Mouse (Mus musculus) intestine, embryonic 16.5 days (tissue): Measurements from ENCODE around the gene Gm4792. TPM values are rescaled to one million over a fixed set of nuclear protein-coding genes. Genes with fewer than 3 reads are reported as not detected.

Experiments used
- ATAC-seq: fragments of 200-750 bp; cut with Nextera tagmentation; 2 replicates; pipeline ENCODE4 v1.8.0; 2017; ENCODE audit warnings: moderate TSS enrichment, moderate library complexity
- H3K27ac ChIP-seq: fragments of 300-500 bp; sonication (generic); 2 replicates; pipeline ENCODE4 v1.5.1; 2014; ENCODE audit warnings: mild to moderate bottlenecking, low read length
- H3K27me3 ChIP-seq: fragments of 300-500 bp; sonication (generic); replicated peaks from 2 replicates; pipeline ENCODE4 v1.6.1; 2014; ENCODE audit warnings: low read length, control low read depth, mixed read lengths; ENCODE audit not compliant: control insufficient read depth, insufficient read depth
- H3K36me3 ChIP-seq: fragments of 300-500 bp; sonication (generic); 2 replicates; pipeline ENCODE4 v1.6.1; 2014; ENCODE audit warnings: low read length, control low read depth; ENCODE audit not compliant: control insufficient read depth, insufficient read depth
- H3K4me1 ChIP-seq: fragments of 300-500 bp; sonication (generic); 2 replicates; pipeline ENCODE4 v1.6.1; 2014; ENCODE audit warnings: low read length, control low read depth, mixed read lengths; ENCODE audit not compliant: control insufficient read depth, insufficient read depth
- H3K4me2 ChIP-seq: fragments of 300-500 bp; sonication (generic); 2 replicates; pipeline ENCODE4 v1.6.1; 2014; ENCODE audit warnings: low read depth, low read length, control low read depth
- H3K4me3 ChIP-seq: fragments of 300-500 bp; sonication (generic); 2 replicates; pipeline ENCODE4 v1.5.1; 2014; ENCODE audit warnings: mild to moderate bottlenecking, low read length
- H3K9ac ChIP-seq: fragments of 300-500 bp; sonication (generic); 2 replicates; pipeline ENCODE4 v1.6.1; 2014; ENCODE audit warnings: low read depth, low read length
- H3K9me3 ChIP-seq: fragments of 300-500 bp; sonication (generic); 2 replicates; pipeline ENCODE4 v1.6.1; 2016; ENCODE audit warnings: low read length, control low read depth; ENCODE audit not compliant: control insufficient read depth
- WGBS: fragments of 180-500 bp; shearing (Covaris S2); extraction: QIAGEN DNeasy Blood & Tissue Kit; methylation state at CpG from one replicate; pipeline ENCODE4 v1.1.7; 2014; 5-methylcytosine and 5-hydroxymethylcytosine counted together
- polyA plus RNA-seq: library from polyadenylated mRNA; unstranded; fragments of >200 nt; fragmentation: Nextera tagmentation; extraction: Ambion mirVana; gene quantifications from 2 replicates; pipeline ENCODE4 v1.2.1, GENCODE M21; 2015

Gm4792 gene
- polyA plus RNA-seq, 1 experiment from 2014 or later = not detected

DNA sequence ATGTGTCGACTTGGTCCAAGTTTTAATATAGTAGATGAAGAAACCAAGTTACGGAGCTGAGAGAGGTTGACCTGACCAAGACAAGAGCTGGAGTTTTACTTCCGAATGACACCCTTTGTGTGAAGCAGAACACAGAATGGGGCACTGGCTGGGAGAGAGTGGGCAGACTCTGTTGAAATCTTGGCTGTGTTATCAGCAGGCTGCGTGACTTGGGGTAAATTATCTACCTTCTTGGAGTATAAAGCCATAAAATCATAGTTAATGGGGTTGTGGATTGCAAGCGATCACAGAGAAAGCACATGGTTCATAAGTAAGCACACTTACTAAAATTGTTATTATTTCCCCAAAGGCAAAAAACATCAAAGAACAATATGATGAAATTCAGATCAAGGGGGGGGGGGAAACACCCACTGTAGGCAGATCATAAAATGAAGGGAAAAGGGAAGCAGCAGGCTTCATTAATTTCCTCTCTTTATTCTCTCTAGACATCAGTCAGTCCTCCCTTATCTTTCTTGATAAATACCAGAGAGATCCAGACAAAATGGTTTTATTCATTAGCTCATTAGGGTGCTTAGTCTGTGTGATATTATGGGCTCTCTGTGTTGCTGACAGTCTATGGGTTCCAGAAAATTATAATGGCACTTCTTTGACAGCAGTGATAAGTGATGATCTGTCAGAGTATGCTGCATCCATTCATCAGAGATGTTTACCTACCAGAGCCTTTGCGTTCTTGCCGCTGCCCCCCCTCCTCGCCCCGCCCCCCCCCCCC, 12.2 kb upstream of the Gm4792 start:
- Histone ChIP-seq H3K9me3 (no peaks in the 10 kb centered on the region), H3K27ac (no peak overlapping the region), H3K9ac (no peak overlapping the region), H3K36me3 (no peaks in the 10 kb centered on the region), H3K4me2 (0 out of 2 replicates have a peak overlapping the region, but pooled peaks have one; percentile 25), H3K27me3 (peaks cover 22% of the 10 kb centered on the region), H3K4me3 (no peak overlapping the region), H3K4me1 (peaks cover 8% of the 10 kb centered on the region)
- peak; percentile 87 for ATAC-seq
- WGBS = 42% methylated on average over 8 of the region's 9 CpGs

DNA sequence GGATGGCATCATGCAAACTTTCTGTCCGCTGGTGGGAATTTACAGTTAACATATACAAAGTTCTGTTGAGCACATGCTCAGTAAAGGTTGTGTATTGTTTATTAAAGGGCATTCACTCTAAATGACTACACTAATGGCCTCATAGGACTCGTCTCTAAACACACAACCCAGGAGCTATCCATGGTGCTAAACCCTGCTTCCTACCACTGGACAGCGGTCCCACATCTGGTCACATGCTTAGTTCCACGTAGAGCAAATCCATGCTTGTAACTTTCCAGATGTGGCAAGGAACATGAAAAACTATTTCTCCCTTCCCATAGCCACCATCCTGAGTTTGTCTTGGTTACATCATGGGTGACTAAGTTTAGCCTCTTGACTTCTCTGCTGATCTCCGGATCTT, 7.0 kb upstream of the Gm4792 start:
- no peaks in the 10 kb centered on the region for H3K9me3 ChIP-seq
- no peak for ATAC-seq
- H3K27me3 ChIP-seq = peaks cover 9% of the 10 kb centered on the region
- no peaks in the 10 kb centered on the region for H3K4me1 ChIP-seq
- WGBS = 53% methylated on average over 5 of the region's 5 CpGs
- H3K27ac ChIP-seq = no peak overlapping the region
- H3K36me3 ChIP-seq = no peaks in the 10 kb centered on the region
- no peak overlapping the region for H3K9ac ChIP-seq
- no peak overlapping the region for H3K4me3 ChIP-seq
- H3K4me2 ChIP-seq = no peak overlapping the region

DNA sequence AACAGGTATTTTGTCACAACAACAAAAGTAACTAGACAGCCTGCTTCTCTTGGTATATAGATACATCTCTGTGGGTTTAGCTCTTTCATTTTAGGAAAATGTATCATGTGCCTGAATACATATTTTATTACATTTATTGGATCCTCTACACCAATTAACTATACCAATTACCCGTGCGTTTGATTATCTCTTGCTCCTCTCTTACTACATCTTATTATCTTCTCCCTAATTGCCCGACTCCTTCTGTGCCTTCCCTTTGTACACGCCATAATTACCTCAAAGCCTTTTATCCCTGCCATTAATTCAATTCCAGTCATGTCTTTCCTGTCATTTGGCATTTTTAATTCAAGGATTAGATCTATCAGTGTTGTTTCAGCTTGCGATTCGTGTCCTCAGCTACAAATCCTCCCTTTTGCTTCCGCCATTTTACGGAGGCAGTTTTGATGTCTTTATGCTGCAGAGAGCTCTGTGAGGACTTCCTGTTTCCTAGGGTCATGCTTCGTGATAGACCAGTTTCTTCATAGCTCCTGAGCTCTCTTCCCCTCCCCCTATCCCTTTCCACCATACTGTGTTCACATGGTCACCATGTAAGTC, 5.7 kb upstream of the Gm4792 start:
- 85% methylated on average over 9 of the region's 9 CpGs for WGBS
- Histone ChIP-seq H3K9me3 (no peaks in the 10 kb centered on the region), H3K4me3 (no peak overlapping the region), H3K4me1 (no peaks in the 10 kb centered on the region), H3K27me3 (peaks cover 5% of the 10 kb centered on the region), H3K36me3 (no peaks in the 10 kb centered on the region), H3K4me2 (no peak overlapping the region), H3K9ac (no peak overlapping the region), H3K27ac (no peak overlapping the region)
- ATAC-seq = no peak

DNA sequence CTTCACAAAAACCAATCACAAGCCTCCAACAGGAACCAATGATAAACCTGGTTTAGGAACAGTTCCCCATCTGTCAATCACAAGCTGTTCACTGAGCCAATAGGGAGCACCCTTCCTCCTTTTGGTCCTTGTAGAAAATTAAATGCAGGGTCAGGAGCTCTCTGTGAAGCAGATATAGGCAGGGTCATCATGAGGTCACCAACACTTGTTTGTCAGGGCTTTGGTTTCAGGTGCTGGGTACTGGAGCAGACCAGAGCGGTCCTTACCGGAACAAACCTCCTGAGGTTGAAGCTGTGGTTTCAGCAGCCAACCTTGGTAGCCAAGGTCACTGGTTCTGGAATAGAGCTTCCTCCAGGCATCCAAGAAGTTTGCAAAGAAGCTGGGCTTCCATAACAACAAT, 798 bp upstream of the Gm4792 start:
- no peaks in the 10 kb centered on the region for H3K36me3 ChIP-seq
- 97% methylated on average over 2 of the region's 2 CpGs for WGBS
- no peaks in the 10 kb centered on the region for H3K4me1 ChIP-seq
- H3K4me3 ChIP-seq = no peak overlapping the region
- ATAC-seq = no peak
- H3K27ac ChIP-seq = no peak overlapping the region
- H3K9me3 ChIP-seq = no peaks in the 10 kb centered on the region
- no peaks in the 10 kb centered on the region for H3K27me3 ChIP-seq
- H3K9ac ChIP-seq = no peak overlapping the region
- H3K4me2 ChIP-seq = no peak overlapping the region

DNA sequence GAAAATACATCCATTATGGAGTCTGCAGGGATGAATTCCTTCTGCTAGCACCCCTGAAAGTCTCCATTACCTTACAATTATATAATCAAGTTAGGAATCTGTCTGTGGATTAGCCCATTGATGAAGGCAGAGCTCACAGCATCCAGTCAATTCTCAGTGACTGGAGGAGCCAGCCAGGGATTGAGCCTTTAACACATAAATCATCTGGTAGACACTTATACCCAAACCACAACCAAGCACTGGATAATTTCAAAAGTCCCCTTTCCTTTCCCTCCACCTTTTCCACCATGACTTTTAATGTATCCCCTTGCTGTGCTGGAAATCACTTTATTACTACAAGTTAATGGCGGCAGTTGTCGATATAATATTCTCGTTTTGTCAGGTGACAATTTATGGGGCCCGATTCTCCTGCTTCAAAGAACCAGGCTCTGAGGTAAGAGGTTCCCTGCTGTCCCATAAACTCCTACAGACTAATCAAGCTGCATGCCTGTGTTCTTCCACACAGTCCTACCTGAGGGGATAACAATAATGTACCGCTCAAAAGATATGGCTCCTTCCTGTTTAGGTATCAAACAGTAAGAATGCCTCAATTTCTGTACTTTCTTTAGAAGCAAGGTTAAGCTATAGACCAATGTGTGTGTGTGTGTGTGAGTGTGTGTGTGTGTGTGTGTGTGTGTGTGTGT, 2.4 kb downstream of the Gm4792 start:
- H3K36me3 ChIP-seq = no peaks in the 10 kb centered on the region
- H3K4me3 ChIP-seq = no peak overlapping the region
- no peak for ATAC-seq
- H3K27me3 ChIP-seq = no peaks in the 10 kb centered on the region
- no peaks in the 10 kb centered on the region for H3K4me1 ChIP-seq
- H3K9me3 ChIP-seq = no peaks in the 10 kb centered on the region
- H3K4me2 ChIP-seq = no peak overlapping the region
- H3K27ac ChIP-seq = no peak overlapping the region
- WGBS = 88% methylated on average over 5 of the region's 5 CpGs
- no peak overlapping the region for H3K9ac ChIP-seq

DNA sequence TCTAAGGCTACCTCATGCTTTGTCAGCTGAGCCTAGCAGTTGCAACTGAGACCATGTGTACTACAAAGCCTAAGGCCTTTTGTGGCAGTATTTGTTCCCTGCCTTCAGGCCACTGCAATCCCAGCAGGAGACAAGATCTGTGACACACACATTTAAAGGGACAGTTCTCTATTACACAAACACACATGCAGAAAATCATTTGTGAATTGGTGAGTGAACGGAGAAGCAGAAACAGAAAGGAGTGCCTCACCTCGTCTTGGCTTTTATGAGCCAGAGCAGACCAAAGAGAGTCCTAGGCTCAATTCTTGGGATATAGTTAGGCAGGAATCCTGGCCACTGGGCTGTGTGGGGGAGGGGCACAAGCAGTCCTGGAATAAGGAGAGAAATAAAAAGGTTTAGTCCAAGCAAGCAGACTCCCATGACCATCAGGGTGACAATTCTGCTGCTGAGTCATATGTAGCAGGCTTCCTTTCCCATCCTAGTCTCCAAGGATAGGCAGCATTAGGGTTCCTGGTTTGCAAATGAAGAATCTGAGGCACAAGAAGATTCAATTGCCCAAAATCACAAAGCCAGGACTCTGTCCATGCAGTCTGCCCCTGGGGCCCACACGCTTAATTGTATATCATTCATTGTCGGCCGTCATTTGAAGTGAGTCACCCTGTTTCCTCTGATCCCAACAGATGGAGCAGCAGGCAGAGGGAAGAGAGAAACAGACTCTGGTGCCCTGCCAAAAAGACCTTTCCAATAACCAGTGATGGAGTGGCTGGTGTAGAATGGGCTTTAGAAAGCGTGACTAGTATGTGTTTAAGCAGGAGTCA, 3.4 kb downstream of the Gm4792 start:
- Histone ChIP-seq H3K4me2 (no peak overlapping the region), H3K36me3 (no peaks in the 10 kb centered on the region), H3K9ac (no peak overlapping the region), H3K4me3 (no peak overlapping the region), H3K9me3 (no peaks in the 10 kb centered on the region), H3K27me3 (no peaks in the 10 kb centered on the region), H3K4me1 (no peaks in the 10 kb centered on the region), H3K27ac (no peak overlapping the region)
- no peak for ATAC-seq
- WGBS = 43% methylated on average over 6 of the region's 6 CpGs

DNA sequence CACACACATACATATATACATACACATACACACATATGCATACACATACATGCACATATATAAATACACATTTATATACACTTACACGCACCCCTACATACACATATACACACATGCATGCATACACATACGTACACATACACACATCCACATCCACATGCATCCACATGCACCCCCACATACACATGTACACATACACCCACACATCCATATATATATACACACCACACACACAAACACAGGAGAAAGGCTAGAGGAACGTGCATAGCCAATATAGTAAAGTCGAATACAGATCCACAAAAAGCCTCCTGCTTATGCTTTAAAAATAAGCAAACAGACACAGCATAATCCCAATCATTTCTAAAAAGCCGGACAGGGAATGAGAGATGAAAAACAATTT, 4.1 kb downstream of the Gm4792 start:
- H3K4me2 ChIP-seq = no peak overlapping the region
- no peaks in the 10 kb centered on the region for H3K9me3 ChIP-seq
- H3K9ac ChIP-seq = no peak overlapping the region
- no peaks in the 10 kb centered on the region for H3K36me3 ChIP-seq
- 85% methylated on average over 5 of the region's 5 CpGs for WGBS
- no peak for ATAC-seq
- no peaks in the 10 kb centered on the region for H3K27me3 ChIP-seq
- H3K27ac ChIP-seq = no peak overlapping the region
- H3K4me3 ChIP-seq = no peak overlapping the region
- no peaks in the 10 kb centered on the region for H3K4me1 ChIP-seq

DNA sequence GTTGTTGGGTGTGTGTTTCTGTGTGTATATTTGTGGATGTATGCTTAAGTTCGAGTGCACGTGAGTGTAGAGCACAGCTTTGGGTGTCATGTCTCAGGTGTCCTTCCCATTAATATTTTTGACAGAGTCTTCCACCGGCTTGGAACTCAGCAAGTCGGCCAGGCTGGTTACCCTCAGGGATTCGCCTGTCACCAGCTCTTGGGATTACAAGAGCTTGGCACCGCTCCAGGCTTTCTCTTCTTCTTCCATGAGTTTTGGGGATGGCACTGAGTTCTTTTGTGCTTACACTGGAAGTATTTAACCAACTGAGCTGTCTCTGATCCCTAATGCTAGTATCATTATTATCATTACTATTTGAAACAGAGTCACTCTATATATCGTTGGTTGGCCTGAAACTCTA, 15.7 kb downstream of the Gm4792 start:
- Histone ChIP-seq H3K9me3 (no peaks in the 10 kb centered on the region), H3K27me3 (no peaks in the 10 kb centered on the region), H3K4me2 (no peak overlapping the region), H3K27ac (no peak overlapping the region), H3K4me1 (no peaks in the 10 kb centered on the region), H3K4me3 (no peak overlapping the region), H3K36me3 (no peaks in the 10 kb centered on the region), H3K9ac (no peak overlapping the region)
- 86% methylated on average over 7 of the region's 7 CpGs for WGBS
- no peak for ATAC-seq

DNA sequence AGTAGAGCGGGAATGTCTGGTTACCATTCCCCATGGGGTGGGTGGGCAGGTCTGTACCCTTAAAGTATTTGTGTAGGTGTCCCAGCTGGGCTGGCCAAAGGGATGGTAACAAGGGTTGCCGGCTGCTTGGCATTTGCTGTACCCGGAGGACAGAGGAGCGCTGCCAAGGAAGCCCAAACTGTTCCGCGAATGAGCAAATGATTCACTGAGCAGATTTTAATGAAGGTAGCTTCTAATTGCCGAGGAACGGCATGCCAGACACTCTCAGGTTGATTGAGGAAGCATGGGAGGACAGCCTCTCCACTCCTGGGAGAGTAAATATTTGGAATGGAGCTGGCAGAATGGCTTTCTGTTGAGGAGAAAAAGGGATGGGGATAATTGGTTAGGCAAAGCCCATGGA, 16.3 kb downstream of the Gm4792 start:
- no peak for ATAC-seq
- 64% methylated on average over 8 of the region's 8 CpGs for WGBS
- H3K27ac ChIP-seq = no peak overlapping the region

More for the DNA sequence above, 16.3 kb downstream of the Gm4792 start:
- Histone ChIP-seq H3K9ac (no peak overlapping the region), H3K27me3 (no peaks in the 10 kb centered on the region), H3K4me3 (no peak overlapping the region), H3K4me2 (no peak overlapping the region), H3K36me3 (no peaks in the 10 kb centered on the region), H3K4me1 (no peaks in the 10 kb centered on the region), H3K9me3 (no peaks in the 10 kb centered on the region)
